Mouse (Mus musculus): Measurements from ENCODE around the gene Slc6a9.
A peak's percentile ranks its signal among the peaks of the same experiment; 100 is the strongest.

The Slc6a9 gene

GRCm38 (mm10) chr4:117834457-117834844 lies at the start of gene Slc6a9:
Slc6a9 (plus strand) TSS chr4:117834506.
- no peak for DNase-seq (ENCODE audit: low spot score)

- DNase-seq (ENCODE audit: low spot score): no peak
These were observed 47.3 kb upstream of the Slc6a9 start for GRCm38 (mm10) chr4:117786963-117787362.

- DNase-seq (ENCODE audit: low spot score): no peak
These were observed 46.0 kb upstream of the Slc6a9 start for GRCm38 (mm10) chr4:117788308-117788707.

DNA sequence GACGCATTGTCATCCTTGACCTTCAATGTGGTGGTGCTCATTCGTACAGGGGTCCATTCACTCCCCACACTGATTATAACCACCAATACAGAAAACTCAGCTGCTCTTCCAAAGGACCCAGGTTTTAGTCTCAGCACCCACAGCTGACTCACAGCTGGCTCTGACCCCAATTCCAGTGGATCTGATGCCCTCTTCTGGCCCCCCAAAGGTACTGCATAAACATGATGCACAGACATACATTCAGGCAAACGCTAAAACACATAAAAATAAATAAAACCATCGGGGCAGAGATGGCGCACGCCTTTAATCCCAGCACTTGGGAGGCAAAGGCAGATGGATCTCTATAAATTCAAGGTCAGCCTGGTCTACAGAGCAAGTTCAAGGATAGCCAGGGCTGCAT lies 34.4 kb upstream of the Slc6a9 start:
- DNase-seq (ENCODE audit: low spot score): no peak

GRCm38 (mm10) chr4:117806992-117807391 lies 27.3 kb upstream of the Slc6a9 start:
- DNase-seq (ENCODE audit: low spot score): no peak

DNA sequence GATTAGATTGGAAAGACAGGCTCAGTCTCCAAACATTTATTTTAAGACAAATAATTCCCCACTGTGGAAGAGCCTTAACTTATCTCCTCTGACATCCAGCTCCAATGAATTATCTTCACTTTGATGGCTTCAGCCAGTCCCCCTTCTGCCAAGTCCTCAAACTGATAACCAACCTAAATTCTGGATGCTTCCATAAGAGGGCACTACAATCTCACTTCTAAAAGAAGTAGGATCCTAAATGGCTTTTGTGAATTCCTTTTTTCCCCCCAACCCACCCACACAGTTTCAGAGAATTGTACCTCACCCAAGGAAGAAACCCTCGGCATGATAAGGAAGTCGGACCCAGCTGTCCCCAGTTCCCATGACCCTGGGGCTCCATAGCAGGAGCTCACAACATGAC lies 23.4 kb upstream of the Slc6a9 start:
- no peak for DNase-seq (ENCODE audit: low spot score)

DNA sequence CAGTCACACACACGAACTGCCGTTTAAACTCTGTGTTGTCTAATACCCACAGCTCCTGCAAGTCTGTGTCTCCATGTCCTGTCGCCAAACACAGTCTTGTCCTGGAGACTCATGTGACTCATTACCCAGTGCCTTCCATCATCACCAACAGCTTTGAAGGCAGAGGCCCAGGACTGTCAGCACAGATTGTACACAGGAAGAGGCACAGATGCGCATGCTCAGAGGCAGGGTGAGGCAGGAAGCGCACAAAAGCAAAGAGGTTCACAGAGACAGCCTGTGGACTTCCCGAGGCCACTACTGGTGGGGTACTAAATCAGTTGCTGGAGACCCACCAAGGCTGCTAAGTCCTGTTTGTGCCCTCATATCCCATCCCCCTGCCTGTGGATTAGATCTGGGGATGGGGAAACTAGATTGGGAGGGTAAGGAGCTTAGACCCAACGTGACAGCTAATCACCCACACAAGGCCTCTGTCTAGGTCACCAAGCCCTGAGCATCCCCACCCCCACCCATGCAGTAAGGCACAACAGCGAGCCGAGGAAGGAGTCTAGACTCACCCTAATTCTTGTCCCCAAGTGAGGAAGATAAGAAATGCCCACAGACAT lies 20.6 kb upstream of the Slc6a9 start:
- no peak for DNase-seq (ENCODE audit: low spot score)

DNA sequence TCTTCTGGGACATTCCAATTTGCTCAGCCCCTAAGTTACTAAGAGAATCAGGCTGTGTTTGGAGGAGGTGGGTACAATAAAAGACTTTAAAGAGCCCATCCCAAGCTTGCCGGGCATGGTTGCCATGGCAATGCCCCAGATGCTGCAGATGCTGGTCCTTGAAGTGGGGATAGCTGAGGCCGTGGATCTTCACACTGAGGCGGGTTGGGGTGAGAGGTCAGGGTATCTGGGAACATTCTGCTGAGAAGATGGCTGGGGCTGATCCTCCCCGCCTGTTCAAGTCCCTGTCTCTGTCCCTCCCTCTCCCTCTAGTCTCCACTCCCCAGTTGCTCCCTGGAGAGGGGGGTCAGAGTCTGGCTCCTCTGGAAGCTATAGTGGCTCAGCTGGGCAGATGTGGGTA lies 20.0 kb upstream of the Slc6a9 start:
- no peak for DNase-seq (ENCODE audit: low spot score)

DNA sequence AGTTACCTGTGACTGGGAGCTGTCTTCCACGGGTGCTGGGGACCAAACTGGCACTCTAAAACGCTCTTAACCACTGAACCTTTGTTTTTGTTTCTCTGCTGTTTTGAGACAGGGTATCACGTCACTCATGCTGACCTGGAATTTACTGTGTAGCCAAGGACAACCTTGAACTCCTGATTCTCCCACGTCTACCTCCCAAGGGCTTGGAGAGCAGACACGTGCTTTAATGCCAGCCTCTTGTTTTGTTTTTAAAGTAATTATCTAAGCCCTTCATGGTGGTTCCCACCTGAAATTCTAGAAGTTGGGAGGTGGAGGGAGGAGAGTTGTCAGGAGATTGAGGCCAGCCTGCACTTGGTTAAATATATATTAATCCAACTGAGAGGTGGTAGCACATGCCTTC lies 17.5 kb upstream of the Slc6a9 start:
- no peak for DNase-seq (ENCODE audit: low spot score)

GRCm38 (mm10) chr4:117818032-117818431 lies 16.3 kb upstream of the Slc6a9 start:
- DNase-seq (ENCODE audit: low spot score): no peak

- DNase-seq (ENCODE audit: low spot score): no peak
These were observed 5.6 kb upstream of the Slc6a9 start for GRCm38 (mm10) chr4:117828572-117829145.

DNA sequence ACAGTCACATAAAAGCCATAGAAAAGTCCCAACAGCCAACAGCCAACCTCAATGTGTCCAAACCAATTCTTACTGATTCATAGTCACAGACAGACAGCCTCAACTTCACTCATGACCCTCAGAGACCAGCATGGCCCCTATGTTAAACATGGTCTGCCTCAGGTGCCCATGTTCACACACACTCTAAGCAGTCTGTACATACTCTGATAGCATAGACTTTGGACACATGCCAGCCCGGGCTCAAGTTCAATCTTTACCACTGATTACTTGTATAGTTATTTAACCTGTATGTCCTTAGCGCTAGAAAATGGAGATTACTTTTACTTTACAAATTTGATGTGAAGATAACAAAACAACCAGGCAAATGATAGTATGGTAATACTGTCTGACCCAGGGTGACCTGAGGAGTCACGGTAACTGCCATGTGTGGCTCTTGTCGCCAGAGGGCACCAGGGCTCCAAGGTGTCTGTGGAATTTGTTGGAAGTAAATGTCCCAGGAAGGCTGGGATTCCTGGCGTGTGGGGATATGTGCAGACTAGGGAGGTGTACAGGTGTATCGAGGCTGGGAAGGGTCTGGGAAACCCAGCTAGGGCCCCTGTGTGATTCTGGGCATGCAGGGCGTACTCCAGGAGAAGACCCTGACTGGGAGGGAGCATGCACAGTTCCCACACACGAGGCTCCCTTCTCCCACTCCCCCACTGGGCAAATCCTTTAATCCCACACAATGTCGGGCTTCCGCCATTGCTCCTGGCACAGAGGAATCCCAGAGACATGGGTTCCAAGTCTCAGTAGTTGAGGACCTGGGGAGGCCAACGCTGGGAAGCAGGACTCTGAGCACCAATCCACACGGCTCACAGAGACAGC lies 4.8 kb upstream of the Slc6a9 start:
- DNase-seq (ENCODE audit: low spot score): peak; percentile 74

- peak; percentile 61 for DNase-seq (ENCODE audit: low spot score)
These were observed 4.2 kb upstream of the Slc6a9 start for GRCm38 (mm10) chr4:117830124-117830551.

GRCm38 (mm10) chr4:117830801-117831200 lies 3.5 kb upstream of the Slc6a9 start:
- DNase-seq (ENCODE audit: low spot score): no peak

GRCm38 (mm10) chr4:117831499-117831898 lies 2.8 kb upstream of the Slc6a9 start:
- DNase-seq (ENCODE audit: low spot score): no peak

GRCm38 (mm10) chr4:117831920-117832691 lies 2.2 kb upstream of the Slc6a9 start:
- peak; percentile 81 for DNase-seq (ENCODE audit: low spot score)

DNA sequence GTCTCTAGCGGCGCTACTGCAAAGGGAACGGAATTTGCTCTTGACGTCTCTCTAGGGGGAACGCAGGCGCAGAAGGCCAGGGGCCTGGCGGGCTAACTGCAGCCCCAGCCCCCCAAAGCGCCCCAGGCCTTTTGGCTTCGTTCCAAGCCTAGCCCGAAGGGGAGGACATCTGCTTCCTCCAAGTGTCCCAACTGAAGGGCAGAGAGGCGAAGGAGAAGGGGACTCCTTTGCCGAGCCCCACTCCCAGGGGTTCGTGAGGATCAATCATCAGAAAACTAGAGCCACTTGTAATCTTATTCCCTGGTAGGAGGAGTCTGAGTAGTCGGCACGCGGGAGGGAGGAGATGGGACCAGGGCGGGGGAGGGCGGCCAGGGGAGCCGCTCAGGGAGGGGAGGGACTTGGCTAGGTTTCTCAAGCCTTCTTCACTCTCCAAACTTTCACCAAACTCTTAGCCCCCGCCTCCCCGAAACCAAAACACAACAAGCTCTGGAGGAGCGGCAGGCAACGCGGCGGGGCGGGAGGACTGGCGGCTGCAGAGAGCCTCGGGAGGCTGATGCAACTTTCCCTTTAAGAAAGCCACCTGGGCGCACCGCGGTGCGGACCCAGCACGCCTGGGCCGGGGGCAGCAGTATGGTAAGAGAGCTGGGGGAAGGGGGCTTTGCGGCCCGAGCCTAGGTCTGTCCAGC lies 682 bp downstream of the Slc6a9 start:
- peak; percentile 86 for DNase-seq (ENCODE audit: low spot score)

DNA sequence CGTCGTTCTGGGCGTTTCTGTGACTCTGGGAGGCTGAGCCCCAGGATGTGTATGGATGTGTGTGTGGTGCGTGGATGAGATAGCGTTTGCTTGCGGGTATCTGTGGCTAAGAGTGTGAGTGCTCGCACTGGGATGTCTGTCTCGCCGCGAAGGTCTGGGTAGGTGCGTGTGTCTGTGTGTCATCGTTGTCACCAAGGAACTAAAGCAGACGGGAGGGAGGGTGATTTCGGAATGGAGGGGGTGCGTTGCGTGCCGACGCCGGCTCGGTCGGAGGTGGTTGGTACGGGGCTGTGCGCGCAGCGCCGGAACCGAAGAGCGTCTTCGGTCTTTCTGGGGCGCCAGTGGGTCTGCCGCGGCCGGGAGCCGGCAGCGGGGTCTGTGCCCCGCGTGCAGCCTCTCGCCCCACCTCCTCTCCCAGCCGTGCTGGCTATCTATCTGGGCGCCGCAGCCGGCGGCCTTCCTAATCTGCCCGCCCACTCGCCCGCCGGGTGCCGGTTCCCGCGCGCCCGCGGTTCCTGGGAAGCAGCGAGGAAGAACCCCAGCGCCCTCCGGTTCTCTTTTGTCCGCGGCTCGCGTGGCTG lies 1.3 kb downstream of the Slc6a9 start:
- DNase-seq (ENCODE audit: low spot score): peak; percentile 41

DNA sequence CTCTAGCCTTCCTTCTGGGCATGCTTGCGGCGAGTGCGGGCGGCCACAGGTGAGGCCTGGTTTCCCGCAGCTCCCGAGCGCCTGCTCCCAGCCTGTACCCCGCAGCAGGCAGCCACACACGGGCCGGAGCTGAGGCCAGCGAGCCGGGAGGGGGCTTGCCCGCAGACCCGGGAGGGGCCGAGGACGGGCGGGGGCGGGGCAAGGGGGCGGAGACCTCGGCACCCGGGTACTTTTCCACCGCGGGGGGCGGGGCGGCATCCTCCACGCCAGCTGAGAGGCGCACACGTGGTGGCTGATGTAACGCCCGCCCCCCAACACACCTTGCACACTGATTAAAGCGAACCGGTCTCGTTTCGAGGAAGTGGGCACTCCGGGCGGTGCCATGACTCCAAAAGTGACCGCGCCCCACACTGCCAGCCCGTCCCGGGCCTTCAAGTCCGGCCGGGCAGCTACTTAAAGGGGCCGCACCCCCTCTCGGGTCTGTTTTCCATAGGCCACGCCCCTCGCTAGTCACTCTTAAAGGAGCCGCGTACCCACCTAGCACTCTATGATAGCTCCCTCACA lies 2.0 kb downstream of the Slc6a9 start:
- peak; percentile 92 for DNase-seq (ENCODE audit: low spot score)

GRCm38 (mm10) chr4:117837271-117837670 lies 3.0 kb downstream of the Slc6a9 start:
- no peak for DNase-seq (ENCODE audit: low spot score)

DNA sequence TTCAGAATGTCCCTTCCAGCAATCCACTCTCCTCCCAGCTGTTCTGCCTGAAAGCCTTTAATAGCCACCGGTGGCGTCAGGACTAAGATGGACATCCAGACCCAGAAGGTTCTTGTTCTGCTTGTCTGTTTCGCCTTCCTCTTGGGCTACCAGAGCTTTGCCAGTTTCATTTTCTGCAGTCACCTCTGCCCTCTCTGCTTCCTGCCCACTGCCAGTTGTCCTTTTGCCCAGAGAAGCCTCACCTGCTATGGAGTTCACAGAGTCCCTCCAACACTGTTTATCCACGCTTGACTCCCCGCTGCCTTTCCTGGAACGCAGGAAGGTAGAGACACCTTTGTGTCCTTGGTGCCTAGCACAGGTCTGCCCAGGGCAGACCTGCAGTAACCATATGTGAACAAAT lies 5.1 kb downstream of the Slc6a9 start:
- peak; percentile 28 for DNase-seq (ENCODE audit: low spot score)
